Mouse (Mus musculus): ENCODE results near the gene Zbtb16.
A peak's percentile ranks its signal among the peaks of the same experiment; 100 is the strongest.

Zbtb16 gene

DNA sequence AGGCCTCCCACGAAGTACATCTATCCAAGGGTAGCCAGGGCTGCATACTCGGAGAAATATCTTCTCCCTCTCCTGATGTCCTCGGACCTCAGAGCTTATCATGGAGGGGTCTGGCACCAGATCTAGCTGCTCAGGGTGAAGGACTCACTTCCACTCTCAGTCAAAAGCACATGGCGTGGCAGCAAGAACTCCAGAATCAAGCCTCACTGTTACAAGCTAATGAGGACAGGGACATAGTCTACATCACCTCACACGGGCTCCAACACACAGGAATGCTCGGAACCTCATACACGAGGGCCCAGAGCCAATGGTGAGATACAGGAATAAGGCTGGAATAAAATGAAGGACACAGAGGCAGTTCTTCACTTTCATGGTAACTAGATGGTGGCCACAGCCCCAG is 7.2 kb downstream of the Zbtb16 start:
- no peak for DNase-seq (ENCODE audit: inconsistent age in 2 of 2, low spot score in 1 of 2)

DNA sequence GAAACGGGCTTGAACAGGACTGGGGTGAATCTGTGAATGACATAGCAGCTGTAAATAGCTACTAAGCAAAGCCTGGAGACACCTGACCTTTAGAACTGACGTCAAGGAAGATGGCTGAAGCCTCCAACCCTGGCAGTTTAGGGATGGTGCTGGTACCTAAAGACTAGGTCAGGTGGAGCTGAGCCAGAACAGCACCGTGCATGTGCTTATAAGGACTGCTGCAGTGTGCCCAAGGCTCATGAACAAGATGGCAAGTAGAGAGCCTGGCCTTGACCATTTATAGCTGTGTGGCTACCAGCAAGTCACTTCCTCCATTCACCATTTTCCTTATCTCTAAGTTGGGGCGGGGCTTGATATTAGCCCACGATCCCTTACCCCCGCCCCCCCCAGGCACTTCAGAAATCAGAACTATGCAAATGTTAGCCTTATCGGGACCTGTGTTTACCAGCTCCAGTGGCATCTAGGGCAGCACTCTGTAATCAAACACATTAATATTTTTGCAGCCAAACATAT is 9.6 kb downstream of the Zbtb16 start:
- DNase-seq (ENCODE audit: inconsistent age in 2 of 2, low spot score in 1 of 2), result no peak

DNA sequence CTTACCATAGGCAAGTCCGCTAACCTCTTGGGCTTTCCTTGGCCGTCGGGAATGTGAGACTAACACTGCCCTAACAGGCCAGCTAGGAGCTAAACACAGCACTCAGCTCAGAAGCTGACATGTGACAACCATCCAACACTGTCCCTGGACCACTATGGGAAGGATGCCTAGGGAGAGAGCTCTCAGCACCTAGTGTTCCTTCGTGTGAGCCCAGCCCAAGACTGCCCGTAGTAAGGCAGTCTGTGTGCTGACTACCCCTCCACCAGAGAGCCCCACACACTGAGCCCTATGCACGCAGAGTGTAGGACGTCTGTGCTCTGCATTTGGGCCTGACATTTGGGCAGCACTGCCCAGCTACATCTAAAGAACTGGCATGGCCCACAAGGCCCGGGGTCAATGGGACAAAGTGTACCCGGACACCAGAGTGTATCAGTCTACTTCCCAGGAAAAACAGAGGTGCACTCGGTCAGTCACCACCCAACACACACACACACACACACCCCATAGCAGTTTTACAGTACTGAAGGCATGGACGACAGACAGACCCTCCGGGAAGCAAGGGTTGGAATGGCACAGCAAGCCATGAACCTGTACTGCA is 11.4 kb downstream of the Zbtb16 start:
- DNase-seq (ENCODE audit: inconsistent age in 2 of 2, low spot score in 1 of 2), result no peak

DNA sequence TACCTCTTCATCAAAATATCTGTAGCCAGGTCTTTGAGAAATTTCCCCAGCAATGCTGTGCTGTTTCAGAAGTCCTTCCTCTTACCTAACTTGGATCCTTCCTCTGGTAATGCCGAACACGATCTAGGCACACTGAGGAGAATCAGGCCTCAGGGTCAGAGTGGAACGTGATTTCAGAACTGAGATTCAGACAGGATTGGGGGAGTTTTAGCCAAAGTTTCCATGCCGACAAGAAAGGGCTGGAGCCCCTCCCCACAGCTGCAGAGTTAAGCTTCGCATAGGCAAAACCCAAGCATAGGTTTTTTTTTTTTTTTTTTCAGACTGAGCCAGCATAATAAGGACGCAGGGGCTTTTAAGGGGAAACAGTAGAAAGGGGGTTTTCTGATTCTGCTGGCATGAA is 12.2 kb downstream of the Zbtb16 start:
- no peak for DNase-seq (ENCODE audit: inconsistent age in 2 of 2, low spot score in 1 of 2)

DNA sequence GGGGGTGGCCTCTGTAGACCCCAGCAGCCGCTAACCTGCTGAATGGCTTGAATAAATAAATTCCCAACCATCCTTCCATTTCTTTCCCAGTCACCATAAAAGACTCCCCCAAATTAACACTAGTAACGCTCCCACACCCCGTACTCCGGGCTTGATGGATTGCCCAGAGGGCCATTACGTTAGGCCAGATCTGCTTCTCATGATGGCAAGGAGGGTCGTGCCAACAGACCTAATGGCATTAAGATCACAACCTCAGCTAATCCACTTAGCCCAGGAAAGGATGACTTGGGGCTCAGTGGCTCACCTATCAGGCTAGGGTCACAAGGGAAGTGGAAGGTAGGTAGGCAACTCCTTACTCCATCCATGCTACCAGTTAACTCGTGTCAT is 12.7 kb downstream of the Zbtb16 start:
- no peak for DNase-seq (ENCODE audit: inconsistent age in 2 of 2, low spot score in 1 of 2)

DNA sequence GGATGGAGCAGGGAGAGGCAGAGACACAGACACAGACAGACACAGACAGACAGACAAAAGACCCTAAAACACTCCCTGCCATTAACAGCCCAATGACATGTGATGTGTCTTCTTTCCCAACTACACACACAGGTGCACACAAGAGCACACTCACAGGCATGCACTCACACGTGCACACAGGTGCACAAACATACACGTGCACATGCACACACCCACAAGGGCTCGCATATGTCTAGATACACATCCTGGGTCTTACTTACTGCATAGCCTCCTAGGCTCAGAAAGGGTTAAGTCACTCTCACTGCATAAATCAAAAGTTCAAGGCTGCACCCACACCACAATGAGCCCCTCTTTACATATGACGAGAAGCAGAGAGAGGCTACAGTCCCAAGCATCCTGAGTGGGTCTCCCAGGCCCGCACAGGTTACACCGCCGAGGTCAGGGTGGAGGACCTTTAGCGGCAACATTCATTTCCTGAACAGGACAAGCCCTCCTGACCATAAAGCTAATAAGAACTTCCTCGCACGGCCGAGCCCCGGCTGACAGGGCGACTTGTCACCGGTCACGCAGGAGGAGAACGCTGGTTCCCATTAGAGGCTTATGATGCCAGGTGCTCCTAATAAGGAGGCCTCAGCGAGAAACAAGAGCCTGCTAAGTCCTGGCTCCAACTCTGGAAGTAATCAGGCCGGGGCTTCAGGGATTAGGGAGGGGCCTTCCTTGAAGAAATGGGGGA is 13.3 kb downstream of the Zbtb16 start:
- peak in 1 of 2 experiments; percentile 39 for DNase-seq (ENCODE audit: inconsistent age in 2 of 2, low spot score in 1 of 2)

DNA sequence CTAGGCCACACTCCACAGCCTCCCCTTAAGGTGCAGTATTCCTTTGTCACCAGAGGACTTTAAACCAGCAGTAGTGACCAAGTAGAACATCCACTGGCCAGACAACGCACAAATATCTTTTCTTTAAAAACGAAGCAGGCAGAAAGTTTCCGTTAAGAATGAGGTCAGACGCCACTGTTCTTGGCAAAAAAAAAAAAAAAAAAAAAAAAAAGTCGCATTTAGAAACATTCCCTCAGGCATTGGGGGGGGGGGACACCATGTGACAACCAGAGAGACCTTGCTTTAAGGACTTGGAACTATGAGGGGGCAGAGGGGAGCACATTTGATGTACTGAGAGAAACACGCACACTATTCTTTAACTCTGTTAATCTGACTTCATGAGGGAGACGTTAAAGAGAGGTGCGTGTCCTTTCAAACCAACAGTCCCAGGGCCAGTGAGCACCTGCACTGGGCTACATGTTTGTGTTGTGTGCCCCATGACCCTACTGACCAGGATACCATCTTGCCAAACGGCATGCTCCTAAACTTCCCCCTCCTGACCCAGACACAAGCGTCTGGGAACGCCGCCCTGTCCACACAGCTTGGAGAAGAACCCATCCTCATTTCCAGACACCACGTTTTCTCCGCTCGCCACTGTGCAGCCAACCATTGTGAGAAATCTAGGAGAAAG is 14.0 kb downstream of the Zbtb16 start:
- DNase-seq (ENCODE audit: inconsistent age in 2 of 2, low spot score in 1 of 2), result no peak

DNA sequence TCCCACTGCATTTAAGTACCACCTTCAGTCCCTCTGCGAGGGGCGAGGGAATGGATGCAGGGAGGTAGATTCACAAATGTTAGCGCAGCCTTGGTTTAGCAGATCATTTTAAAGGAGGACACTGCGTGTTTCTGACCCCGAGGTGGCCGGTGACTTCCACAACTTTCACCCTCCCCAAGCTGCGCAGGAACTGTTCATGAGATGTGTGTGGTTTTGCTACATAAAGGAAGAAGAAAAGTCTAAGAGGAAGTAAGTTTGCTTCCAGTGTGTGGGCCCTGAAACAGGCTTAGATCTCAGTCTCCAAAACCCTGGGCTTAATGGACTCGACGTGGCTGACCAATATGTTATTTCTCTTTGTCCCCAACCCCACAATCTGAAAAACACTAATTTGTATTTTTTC is 14.6 kb downstream of the Zbtb16 start:
- DNase-seq (ENCODE audit: inconsistent age in 2 of 2, low spot score in 1 of 2), result no peak

DNA sequence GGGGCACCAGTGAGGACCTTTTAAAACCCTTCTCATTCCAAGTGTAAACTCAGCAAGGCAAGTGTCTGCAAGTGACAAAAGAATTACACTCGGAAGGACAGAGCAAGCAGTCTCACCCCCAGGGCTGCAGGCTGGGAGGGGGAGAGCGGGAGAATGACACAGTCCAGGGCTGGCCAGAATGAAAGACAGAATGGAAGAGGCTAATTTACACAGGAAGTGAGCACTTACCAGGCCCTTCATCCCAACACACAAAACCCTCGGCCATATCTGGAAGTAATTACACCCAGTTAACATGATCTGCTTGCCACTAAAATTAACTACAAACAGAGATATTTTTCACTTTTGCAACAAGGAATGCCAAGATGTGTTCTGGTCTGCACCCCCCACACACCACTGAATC is 15.2 kb downstream of the Zbtb16 start:
- DNase-seq (ENCODE audit: inconsistent age in 2 of 2, low spot score in 1 of 2), result no peak

DNA sequence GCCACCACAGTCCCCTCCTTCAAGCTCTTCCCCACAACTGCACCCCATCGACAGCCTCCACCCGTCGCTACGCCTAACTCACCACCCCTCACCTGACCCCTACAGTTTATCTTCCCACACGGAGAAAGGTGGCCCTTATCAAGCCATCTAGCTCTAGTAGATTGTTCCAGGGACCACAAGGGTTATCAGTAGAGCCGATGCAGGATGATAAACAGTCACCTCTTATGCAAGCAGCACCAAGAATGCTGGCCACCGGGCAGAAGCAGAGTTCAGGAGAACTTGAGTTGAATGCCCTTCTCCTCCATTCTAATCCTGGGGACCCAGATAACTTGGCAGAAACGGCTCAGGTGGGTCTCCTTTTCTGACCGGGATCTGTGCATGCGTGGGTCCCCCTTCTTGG is 16.3 kb downstream of the Zbtb16 start:
- DNase-seq (ENCODE audit: inconsistent age in 2 of 2, low spot score in 1 of 2), result no peak

DNA sequence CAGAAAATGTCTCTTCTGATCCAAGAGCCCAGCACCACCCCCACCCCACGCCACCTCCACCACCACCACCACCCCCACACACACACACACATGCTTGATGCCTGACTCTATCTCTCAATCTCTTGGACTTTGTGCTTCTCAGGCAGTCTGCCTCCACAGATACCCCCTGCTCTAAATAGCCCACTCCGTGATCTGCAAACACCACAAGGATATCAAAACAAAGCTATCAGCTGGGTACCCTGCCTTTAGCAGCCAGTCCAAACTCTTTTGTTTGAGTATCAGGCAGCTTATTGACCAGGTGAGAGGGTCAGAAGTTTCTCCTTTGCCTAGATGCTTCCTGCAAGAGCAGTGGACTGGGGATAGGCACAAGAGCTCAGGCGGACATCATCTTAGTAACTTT is 16.9 kb downstream of the Zbtb16 start:
- no peak for DNase-seq (ENCODE audit: inconsistent age in 2 of 2, low spot score in 1 of 2)

DNA sequence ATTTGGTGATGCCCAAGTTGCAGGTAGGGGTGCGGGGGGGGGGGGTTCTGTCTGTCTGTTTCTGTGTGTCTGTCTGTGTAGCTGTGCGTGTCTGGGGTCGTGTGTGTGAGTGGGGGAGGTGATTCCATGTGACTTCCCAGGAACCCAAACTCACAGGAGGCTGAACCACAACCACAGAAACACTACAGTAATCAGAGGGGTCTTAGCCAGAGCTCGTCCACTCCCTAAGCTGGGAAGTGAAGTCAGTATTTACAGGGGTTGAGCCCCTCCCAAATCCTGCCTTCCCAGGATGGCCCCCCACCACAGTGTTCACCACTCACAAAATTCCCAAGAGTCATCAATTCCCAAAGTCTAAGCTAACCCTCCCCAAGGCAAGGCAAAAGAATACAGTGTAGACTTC is 18.1 kb downstream of the Zbtb16 start:
- no peak for DNase-seq (ENCODE audit: inconsistent age in 2 of 2, low spot score in 1 of 2)

DNA sequence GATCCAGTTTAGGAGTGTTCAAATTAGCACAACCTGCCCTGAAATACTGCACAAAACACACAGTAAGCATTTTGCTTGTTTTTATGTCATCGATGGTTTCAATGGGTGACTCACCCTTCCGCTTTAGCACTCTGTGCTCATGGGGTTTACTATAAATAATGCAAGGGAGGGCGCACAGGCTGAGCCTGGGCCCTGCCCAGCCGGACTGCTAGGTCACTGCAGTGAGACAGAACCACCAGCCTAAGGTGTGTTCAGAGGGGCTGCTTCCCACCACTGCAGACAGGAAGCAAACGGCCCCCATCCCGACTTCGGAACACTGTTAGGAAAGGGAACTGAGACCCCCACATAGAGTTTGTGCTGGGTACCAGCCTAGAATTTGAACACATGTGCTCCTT is 18.6 kb downstream of the Zbtb16 start:
- DNase-seq (ENCODE audit: inconsistent age in 2 of 2, low spot score in 1 of 2), result peak; percentile 69 to 73

DNA sequence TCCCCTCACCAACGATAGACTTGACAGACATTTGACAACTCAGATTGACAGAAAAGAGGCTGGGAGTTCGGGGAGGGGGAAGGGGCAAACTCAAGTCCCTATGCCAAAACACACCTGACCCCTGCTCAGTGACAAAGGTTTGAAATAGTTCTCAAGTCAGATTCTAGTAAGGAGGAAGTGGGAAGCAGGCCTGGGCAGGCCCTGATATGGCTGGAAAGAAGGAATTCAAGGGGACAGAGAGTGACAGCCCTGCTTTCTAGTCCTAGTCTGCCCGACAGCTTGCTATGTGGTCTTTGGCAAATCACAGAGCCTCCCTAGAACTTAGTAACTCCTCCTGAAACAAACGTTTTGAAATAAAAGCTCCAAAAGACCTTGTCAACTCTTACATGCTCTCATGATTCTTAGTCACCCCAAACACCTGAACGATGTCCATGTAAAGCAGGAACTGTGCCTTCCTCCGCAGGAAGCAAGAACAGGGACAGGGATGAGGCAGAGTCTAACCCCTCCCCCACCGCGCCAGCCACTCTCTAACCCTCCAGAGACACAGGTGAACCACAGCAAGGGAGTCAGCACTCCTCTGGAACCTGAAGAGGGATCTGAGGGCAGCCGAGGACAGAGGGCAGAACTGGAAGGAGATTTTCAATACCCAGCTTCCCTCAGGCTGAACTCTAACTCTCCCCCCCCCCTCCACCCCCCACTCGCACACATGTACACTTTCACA is 19.2 kb downstream of the Zbtb16 start:
- DNase-seq (ENCODE audit: inconsistent age in 2 of 2, low spot score in 1 of 2), result peak in 1 of 2 experiments; percentile 30

DNA sequence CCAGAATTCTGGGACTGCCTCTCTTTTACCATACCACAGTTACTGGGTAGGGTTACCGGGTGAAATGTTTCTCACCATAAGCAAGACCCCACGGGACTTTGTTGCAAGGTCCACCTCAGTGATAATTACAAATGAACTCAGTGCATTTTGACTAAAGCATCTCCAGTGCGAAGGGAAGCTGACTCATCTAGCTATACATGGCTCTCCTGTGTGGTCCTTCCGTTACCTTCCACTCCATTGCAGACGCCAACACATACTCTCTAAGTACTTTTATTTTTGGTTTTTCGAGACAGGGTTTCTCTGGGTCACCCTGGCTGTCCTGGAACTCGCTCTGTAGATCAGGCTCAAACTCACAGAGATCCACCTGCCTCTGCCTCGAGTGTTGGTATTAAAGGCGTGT is 19.9 kb downstream of the Zbtb16 start:
- DNase-seq (ENCODE audit: inconsistent age in 2 of 2, low spot score in 1 of 2), result no peak

DNA sequence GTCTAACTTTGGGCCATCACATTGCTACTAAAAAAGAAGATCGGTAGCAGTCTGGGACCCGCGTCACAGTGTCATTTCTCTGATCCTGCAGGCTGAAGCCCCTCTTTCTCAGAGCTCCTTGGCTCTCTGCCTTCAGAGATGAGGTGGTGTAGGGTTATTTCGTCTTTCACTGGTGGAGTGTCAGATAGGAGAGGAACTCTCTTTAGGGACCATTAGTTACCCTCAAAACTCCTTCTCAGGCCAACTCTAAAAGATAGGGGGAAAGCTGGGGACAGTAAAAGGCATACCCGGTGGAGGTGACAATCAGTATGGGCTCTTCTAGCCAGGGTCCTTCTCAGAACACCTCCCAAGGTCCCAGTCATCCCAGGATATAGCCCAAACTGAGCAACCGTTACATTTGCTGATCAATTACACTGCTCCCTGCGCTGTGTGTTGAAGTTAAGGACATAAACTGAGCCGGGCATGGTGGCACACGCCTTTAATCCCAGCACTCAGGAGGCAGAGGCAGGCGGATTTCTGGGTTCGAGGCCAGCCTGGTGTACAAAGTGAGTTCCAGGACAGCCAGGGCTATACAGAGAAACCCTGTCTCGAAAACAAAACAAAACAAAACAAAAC is 21.0 kb downstream of the Zbtb16 start:
- no peak for DNase-seq (ENCODE audit: inconsistent age in 2 of 2, low spot score in 1 of 2)

DNA sequence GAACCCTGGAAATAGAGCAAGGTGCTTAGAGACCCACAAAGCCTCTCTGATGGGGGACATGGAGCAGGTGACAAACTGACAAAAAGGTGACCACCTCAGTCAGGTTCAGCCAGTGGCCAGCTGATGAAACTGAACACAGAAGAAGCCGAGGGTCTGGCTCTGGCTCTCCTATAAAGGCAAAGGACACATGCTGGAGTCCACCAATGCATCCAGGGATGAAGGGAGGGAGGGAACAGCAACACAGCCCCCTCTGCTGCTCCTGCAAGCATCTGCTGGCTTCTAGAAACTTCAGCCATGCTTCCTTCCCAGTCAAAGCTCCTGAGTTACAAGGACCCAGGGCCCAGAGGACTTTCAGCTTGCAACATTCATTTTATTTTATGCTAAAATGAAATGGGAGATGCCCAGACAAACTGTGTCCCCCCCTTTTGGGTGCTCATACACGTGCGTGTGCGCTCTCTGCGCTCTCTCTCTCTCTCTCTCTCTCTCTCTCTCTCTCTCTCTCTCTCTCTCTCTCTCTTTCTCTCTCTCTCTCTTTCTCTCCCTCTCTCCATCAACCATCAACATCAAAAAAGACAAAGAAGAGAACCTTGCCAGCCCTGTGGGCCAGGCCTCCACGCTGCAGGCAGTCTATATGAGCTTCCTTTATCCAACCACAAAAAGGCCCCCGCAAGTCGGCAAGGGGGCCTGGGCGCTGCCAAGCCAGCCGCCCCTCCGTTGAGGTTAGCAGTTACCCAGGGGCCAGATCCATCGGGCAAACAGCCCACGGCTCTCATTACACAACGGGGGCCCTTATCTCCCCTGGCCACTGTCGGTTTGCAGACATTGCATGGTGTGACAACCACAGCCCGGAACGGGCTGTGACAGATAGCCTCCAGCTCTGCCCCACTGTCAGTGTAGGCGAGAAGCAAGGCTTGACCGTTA is 21.8 kb downstream of the Zbtb16 start:
- no peak for DNase-seq (ENCODE audit: inconsistent age in 2 of 2, low spot score in 1 of 2)

DNA sequence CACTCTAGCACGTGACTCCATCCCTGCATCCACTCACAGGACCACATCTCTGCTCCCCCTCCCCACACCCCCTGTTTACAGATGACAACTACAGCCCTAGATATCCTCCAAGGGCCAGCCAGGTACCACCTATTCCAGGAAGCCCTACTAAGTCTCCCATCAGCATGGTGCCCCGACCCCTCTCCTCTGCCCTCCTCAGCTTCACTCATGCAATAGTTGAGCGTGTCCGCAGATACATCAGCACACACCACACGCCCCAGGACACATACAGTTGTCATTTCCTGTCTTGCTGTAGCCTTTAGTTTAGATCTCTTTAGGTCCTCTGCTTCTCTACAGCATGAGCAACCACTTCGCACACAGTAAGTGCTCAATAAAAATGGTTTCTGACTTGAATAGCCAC is 23.7 kb downstream of the Zbtb16 start:
- DNase-seq (ENCODE audit: inconsistent age in 2 of 2, low spot score in 1 of 2), result no peak

DNA sequence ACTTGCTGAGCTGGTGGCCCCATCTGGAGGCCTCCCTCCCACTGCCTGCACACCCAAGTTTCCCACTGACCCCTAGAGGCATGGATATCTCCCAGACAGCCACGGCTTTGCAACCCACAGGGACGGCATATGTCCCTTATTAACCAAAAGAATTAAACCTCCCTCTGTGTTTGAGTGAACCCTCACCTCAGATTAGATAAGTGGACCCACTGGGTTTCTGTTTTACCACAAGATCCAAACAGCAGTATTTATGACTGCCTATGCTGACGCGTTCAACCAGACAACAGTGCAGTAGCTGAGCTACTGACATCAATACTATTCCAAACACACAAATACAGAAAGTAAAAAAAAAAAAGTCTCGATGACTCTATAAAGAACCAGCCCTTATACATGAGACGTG is 29.4 kb downstream of the Zbtb16 start:
- no peak for DNase-seq (ENCODE audit: inconsistent age in 2 of 2, low spot score in 1 of 2)

DNA sequence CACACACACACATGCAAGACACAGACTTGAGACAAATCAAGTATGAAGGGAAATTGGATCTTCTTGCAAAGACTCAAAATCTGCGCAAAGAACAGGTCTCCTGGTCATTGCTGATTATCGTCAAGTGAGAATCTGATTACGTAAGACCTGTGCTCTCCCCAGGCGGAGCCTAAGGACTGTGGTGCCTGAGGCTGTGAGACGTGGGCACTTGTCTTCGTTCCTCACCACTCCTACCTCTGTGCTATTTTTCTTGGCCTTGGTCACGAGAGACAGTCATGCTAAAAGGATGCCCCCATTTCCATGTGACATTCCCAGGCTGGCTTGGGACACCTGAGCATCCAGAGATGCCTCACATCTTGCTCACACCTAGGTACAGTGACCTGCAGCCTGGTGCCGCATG is 30.2 kb downstream of the Zbtb16 start:
- no peak for DNase-seq (ENCODE audit: inconsistent age in 2 of 2, low spot score in 1 of 2)
